Mouse (Mus musculus) C2C12 (cell line): Measurements from ENCODE around the gene Supt16. TPM values are rescaled to one million over a fixed set of nuclear protein-coding genes. Genes with fewer than 3 reads are reported as not detected.

ENCODE experiments used
- H3K27me3 ChIP-seq: one replicate; pipeline ENCODE4 v1.6.1; 2011; ENCODE audit not compliant: control insufficient read depth, insufficient read depth, insufficient read length
- H3K36me3 ChIP-seq: one replicate; pipeline ENCODE4 v1.6.1; 2011; ENCODE audit not compliant: control insufficient read depth, insufficient read depth
- H3K4me3 ChIP-seq: one replicate; pipeline ENCODE4 v1.5.1; 2011; ENCODE audit warnings: mild to moderate bottlenecking, control low read depth; ENCODE audit not compliant: poor library complexity, insufficient read depth, severe bottlenecking
- H3K79me2 ChIP-seq: one replicate; pipeline ENCODE4 v1.6.1; 2011; ENCODE audit not compliant: control insufficient read depth, insufficient read depth
- H3K79me3 ChIP-seq: one replicate; pipeline ENCODE4 v1.6.1; 2011; ENCODE audit warnings: low read depth, control low read depth
- H3ac ChIP-seq: one replicate; pipeline ENCODE3; 2011; ENCODE audit warnings: low read depth; ENCODE audit not compliant: control insufficient read depth, insufficient read length
- CEBPB ChIP-seq: IDR thresholded peaks from one replicate; pipeline ENCODE4 v1.6.1; 2011; ENCODE audit warnings: low read depth, mild to moderate bottlenecking, control low read depth, moderate library complexity
- CTCF ChIP-seq: IDR thresholded peaks from one replicate; pipeline ENCODE4 v1.5.1; 2011; ENCODE audit not compliant: control insufficient read depth, insufficient read depth, insufficient read length
- FOSL1 ChIP-seq: IDR thresholded peaks from one replicate; pipeline ENCODE4 v1.8.0; 2011; ENCODE audit warnings: mild to moderate bottlenecking, low read length; ENCODE audit not compliant: poor library complexity, insufficient read depth, severe bottlenecking
- MAX ChIP-seq: IDR thresholded peaks from one replicate; pipeline ENCODE4 v1.6.1; 2011; ENCODE audit warnings: mild to moderate bottlenecking, control low read depth
- MYOD1 ChIP-seq: IDR thresholded peaks from one replicate; pipeline ENCODE4 v1.6.1; 2011; ENCODE audit warnings: low read depth; ENCODE audit not compliant: control insufficient read depth, insufficient read length
- MYOG ChIP-seq: IDR thresholded peaks from one replicate; pipeline ENCODE4 v1.6.1; 2011; ENCODE audit not compliant: control insufficient read depth, insufficient read length; ENCODE audit errors: extremely low read depth
- USF1 ChIP-seq: IDR thresholded peaks from one replicate; pipeline ENCODE4 v1.6.1; 2011; ENCODE audit warnings: low read depth, mild to moderate bottlenecking, control low read depth, moderate library complexity
- polyA plus RNA-seq: library from polyadenylated mRNA; unstranded; fragments of >200 nt; fragmentation: generic; extraction: Trizol; gene quantifications from one replicate; pipeline ENCODE4 v1.2.1, GENCODE M21; 2012; ENCODE audit warnings: missing spikeins

The Supt16 gene
- polyA plus RNA-seq, 1 experiment: 25.3 TPM

GRCm38 (mm10) chr14:52144165-52144564 lies 53.1 kb downstream of the Supt16 start:
- Histone ChIP-seq H3K79me2 (no peaks in the 10 kb centered on the region), H3K27me3 (no peaks in the 10 kb centered on the region), H3ac (no peak overlapping the region), H3K4me3 (no peak overlapping the region), H3K79me3 (no peaks in the 10 kb centered on the region), H3K36me3 (no peaks in the 10 kb centered on the region)
- TF ChIP-seq MYOD1 (peak; percentile 19), FOSL1 (no peak), USF1 (no peak)

- H3K79me3 ChIP-seq: no peaks in the 10 kb centered on the region
- H3ac ChIP-seq: no peak overlapping the region
- no peak overlapping the region for H3K4me3 ChIP-seq
- no peaks in the 10 kb centered on the region for H3K79me2 ChIP-seq
- no peaks in the 10 kb centered on the region for H3K27me3 ChIP-seq
- H3K36me3 ChIP-seq: no peaks in the 10 kb centered on the region
- TF ChIP-seq MYOG (no peak), CTCF (no peak), MAX (no peak), FOSL1 (no peak), USF1 (no peak), MYOD1 (no peak), CEBPB (no peak)
These were observed 55.6 kb downstream of the Supt16 start for GRCm38 (mm10) chr14:52141445-52142127.

DNA sequence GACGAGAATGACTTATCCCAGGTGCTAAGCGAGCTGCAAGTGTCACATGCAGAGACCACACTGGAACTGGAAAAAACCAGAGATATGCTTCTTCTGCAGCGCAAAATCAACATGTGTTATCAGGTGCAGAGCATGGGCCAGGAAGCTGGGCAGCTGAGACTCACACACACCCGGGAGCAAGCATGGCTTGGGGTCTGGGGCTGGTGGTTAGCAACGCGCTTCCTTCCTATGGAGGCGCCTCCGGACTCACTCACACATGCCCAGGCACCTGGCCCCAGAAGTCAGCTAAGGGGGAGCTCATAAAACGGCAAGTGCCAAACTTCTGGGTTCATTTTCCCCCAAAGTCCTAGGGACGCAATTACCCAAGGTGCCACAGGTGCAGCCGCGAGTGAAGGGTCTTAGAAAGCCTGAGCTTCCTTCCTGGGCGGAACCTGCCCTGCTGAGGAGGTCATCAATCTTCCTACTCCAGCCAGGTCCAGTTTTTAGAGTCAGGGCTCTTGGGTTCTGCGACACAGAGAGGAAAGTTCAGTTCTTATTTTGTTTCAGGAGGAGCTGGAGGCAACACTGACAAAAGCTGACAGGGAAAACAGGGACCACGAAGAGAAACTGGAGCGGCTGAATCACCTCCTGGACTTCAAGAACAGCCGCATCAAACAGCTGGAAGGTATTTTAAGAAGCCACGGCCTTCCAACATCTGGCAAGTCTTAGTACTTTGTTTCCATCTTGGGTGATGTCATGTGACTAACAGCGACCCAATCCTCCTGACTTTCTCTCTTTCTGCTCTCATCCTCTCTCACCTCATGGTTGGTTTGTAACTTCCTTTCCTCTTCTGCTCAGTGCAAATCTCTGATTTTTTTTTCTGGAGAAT lies 56.4 kb downstream of the Supt16 start:
- TF ChIP-seq MYOD1 (no peak), USF1 (peak; percentile 17)
- no peaks in the 10 kb centered on the region for H3K27me3 ChIP-seq
- H3K4me3 ChIP-seq: no peak overlapping the region
- no peaks in the 10 kb centered on the region for H3K79me2 ChIP-seq
- H3K79me3 ChIP-seq: no peaks in the 10 kb centered on the region
- H3K36me3 ChIP-seq: no peaks in the 10 kb centered on the region
- H3ac ChIP-seq: no peak overlapping the region

DNA sequence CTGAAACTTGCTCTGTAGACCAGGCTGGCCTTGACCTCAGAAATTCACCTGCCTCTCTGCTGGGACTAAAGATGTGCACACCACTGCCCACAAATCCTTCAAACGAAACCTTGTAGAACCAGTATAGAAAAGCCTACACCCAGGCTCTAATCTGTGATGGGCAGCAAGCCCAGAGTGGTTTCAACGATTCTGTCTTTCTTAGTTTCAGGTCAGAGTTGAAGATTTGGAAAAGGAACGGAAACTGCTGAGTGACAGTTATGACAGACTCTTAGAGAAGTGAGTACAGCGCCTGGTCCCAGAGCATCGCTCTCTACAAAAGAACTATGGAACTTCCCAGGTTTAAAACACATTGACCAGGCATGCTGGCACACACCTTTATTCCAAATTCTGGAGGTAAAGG lies 63.6 kb downstream of the Supt16 start:
- TF ChIP-seq MYOD1: no peak
- no peak for TF ChIP-seq CEBPB
- no peak for TF ChIP-seq USF1
- TF ChIP-seq MYOG: no peak
- TF ChIP-seq CTCF: no peak
- TF ChIP-seq MAX: no peak
- TF ChIP-seq FOSL1: no peak
- no peak overlapping the region for H3K4me3 ChIP-seq
- no peak overlapping the region for H3ac ChIP-seq
- no peaks in the 10 kb centered on the region for H3K79me3 ChIP-seq
- H3K79me2 ChIP-seq: no peaks in the 10 kb centered on the region
- H3K27me3 ChIP-seq: no peaks in the 10 kb centered on the region
- no peaks in the 10 kb centered on the region for H3K36me3 ChIP-seq

DNA sequence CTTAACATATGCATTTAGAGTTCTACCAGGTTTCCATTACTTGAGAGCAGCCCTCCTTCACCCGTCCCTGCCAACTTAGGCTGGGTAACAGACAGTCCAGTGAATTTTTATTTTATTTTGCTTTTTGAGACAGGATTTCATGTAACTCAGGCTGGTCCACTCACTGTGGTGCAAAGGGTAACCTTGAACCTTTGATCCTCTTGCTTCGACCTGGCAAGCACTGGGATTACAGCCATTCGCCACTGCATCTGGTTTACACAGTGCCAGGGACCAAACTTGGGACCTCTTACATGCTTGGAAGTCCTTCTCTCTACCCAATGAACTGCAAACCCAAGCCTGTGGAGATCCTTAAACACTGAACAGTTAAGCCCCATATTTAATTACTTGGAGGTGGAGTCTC lies 72.6 kb downstream of the Supt16 start:
- peaks cover 17% of the 10 kb centered on the region for H3K27me3 ChIP-seq
- H3ac ChIP-seq: no peak overlapping the region
- no peaks in the 10 kb centered on the region for H3K79me2 ChIP-seq
- TF ChIP-seq USF1 (no peak), CEBPB (no peak), CTCF (no peak), MYOD1 (no peak), MYOG (no peak), FOSL1 (no peak), MAX (no peak)
- H3K4me3 ChIP-seq: no peak overlapping the region
- H3K36me3 ChIP-seq: no peaks in the 10 kb centered on the region
- no peaks in the 10 kb centered on the region for H3K79me3 ChIP-seq

DNA sequence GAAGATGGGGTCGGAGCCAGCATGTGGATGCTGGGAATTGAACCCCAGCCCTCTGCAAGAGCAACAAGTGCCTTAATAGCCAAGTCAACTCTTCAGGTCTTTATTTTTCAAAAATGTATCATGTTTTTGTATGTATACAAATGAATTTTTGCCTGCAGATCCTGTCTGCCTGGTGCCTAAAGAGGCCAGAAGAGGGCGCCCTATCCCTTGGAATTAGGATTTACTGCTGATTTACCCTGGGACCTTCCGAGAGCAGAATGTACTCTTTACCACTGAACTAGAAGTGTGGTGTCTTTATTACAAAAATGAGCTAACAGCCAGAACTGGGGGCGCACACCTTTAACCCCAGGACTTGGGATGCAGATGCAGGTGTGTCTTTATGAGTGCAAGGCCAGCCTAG lies 73.3 kb downstream of the Supt16 start:
- Histone ChIP-seq H3K79me3 (no peaks in the 10 kb centered on the region), H3ac (no peak overlapping the region), H3K79me2 (no peaks in the 10 kb centered on the region), H3K36me3 (no peaks in the 10 kb centered on the region), H3K4me3 (no peak overlapping the region), H3K27me3 (peaks cover 22% of the 10 kb centered on the region)
- TF ChIP-seq MYOG: no peak
- no peak for TF ChIP-seq USF1
- TF ChIP-seq CEBPB: no peak
